8 mouse cellular contexts compared by ENCODE assay signal in the genomic region with DNA sequence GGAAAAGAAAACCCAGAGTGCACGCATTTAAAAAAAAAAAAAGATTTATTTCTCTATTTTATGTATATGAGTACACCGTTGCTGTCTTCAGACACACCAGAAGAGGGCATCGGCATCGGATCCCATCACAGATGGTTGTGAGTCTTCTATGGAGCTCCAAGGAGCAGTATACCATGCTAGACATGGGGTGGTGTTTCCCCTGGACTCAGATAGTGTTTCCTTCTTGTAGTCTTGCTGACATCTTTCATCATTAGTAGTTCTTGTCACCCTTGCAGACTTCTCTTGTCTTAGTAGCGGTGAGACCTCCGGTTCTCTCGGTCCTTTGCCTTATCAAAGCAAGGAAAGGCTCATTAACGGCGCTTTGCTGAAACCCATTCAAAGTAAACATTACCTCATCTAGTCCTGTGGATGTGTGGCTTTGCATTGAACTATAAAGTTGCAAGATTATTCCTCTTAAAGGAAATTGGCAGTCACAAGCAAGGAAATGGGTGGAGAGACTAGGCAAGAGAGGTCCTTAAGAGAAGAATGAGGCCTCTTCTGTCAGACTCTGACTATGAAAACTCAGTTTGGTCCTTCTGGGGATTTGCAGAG. TPM values are rescaled to one million over a fixed set of nuclear protein-coding genes. Genes with fewer than 3 reads are reported as not detected.
DNase-seq lines count a peak whose midpoint lies in the region; ATAC-seq and TF ChIP-seq lines count a peak whose summit lies in the region.
"Had no signal": no experiment of that assay in that cellular context is flagged by ENCODE, and none has a peak within 500 bp of the region (broad histone marks: within the 10 kb centered on the region; RNA-seq: fewer than 3 reads in every experiment).

No protein-coding gene starts in this region.

- H3K4me3 ChIP-seq in kidney, embryonic 15.5 days (replicated peaks), result no peak overlapping the region
- no peak overlapping the region for H3K4me3 ChIP-seq in forebrain, embryonic 16.5 days (replicated peaks; ENCODE audit: low read length)
- H3K4me3 ChIP-seq in midbrain, embryonic 15.5 days, result no peak overlapping the region

- H3K27me3 ChIP-seq in kidney, embryonic 15.5 days, result no peaks in the 10 kb centered on the region
- no peaks in the 10 kb centered on the region for H3K27me3 ChIP-seq in forebrain, embryonic 16.5 days (replicated peaks; ENCODE audit: control insufficient read depth, insufficient read depth, low read length)
- no peaks in the 10 kb centered on the region for H3K27me3 ChIP-seq in midbrain, embryonic 15.5 days (replicated peaks)

- 49% methylated on average over 9 of the region's 9 CpGs for WGBS in kidney, embryonic 15.5 days
- WGBS in forebrain, embryonic 16.5 days, result 53% methylated on average over 9 of the region's 9 CpGs
- 81% methylated on average over 9 of the region's 9 CpGs for WGBS in midbrain, embryonic 15.5 days

- TF ChIP-seq CTCF in brain, embryonic 14.5 days (IDR thresholded peaks at IDR 0.05; ENCODE audit: borderline replicate concordance, extremely low read depth, insufficient read depth, insufficient read length), result peak; percentile 4; the same call in 1 of the 2 replicates

- H3K9me3 ChIP-seq in kidney, embryonic 15.5 days (replicated peaks), result no peaks in the 10 kb centered on the region
- no peaks in the 10 kb centered on the region for H3K9me3 ChIP-seq in forebrain, embryonic 16.5 days (ENCODE audit: control insufficient read depth, low read length)
- H3K9me3 ChIP-seq in midbrain, embryonic 15.5 days, result no peaks in the 10 kb centered on the region

- no peak for TF ChIP-seq POLR2A in brain, embryonic 14.5 days (IDR thresholded peaks at IDR 0.05; ENCODE audit: borderline replicate concordance, extremely low read depth, insufficient read depth, insufficient read length, poor library complexity, severe bottlenecking)

- peaks cover 11% of the 10 kb centered on the region for H3K4me1 ChIP-seq in kidney, embryonic 15.5 days
- H3K4me1 ChIP-seq in forebrain, embryonic 16.5 days (replicated peaks; ENCODE audit: control insufficient read depth, insufficient read depth, low read length), result peaks cover 4% of the 10 kb centered on the region
- H3K4me1 ChIP-seq in midbrain, embryonic 15.5 days, result peaks cover 3% of the 10 kb centered on the region; the same call in 1 of the 2 replicates

- DNase-seq in kidney, postnatal 10 days, result no peak
- DNase-seq in brain, embryonic 14.5 days (ENCODE audit: low read depth), result peak; percentile 25
- DNase-seq in ovary, postnatal 10 days (ENCODE audit: low spot score), result no peak
- DNase-seq in lung, postnatal 36 days, result no peak

- H3K27ac ChIP-seq in kidney, embryonic 15.5 days, result no peak overlapping the region
- H3K27ac ChIP-seq in forebrain, embryonic 16.5 days (ENCODE audit: low read length), result no peak overlapping the region
- no peak overlapping the region for H3K27ac ChIP-seq in midbrain, embryonic 15.5 days
- H3K27ac ChIP-seq: macrophage had no signal

- no peak overlapping the region for H3K9ac ChIP-seq in kidney, embryonic 15.5 days
- no peak overlapping the region for H3K9ac ChIP-seq in forebrain, embryonic 16.5 days (replicated peaks; ENCODE audit: low read depth, low read length)
- no peak overlapping the region for H3K9ac ChIP-seq in midbrain, embryonic 15.5 days

- no peaks in the 10 kb centered on the region for H3K36me3 ChIP-seq in kidney, embryonic 15.5 days
- no peaks in the 10 kb centered on the region for H3K36me3 ChIP-seq in forebrain, embryonic 16.5 days (ENCODE audit: control insufficient read depth, insufficient read depth)
- no peaks in the 10 kb centered on the region for H3K36me3 ChIP-seq in midbrain, embryonic 15.5 days (replicated peaks)

- 0 out of 2 replicates have a peak, but pooled peaks have one; percentile 15 for ATAC-seq in kidney, embryonic 15.5 days (replicated peaks; ENCODE audit: low FRiP score)
- peak; percentile 55; the same call in 1 of the 2 replicates for ATAC-seq in forebrain, embryonic 16.5 days
- ATAC-seq in midbrain, embryonic 15.5 days (replicated peaks), result peak; percentile 52

- H3K4me2 ChIP-seq in kidney, embryonic 15.5 days, result peak overlapping the region; percentile 50
- no peak overlapping the region; the same call in none of the 2 replicates for H3K4me2 ChIP-seq in forebrain, embryonic 16.5 days (ENCODE audit: low read length)
- no peak overlapping the region for H3K4me2 ChIP-seq in midbrain, embryonic 15.5 days

RNA-seq across cellular contexts. Expression of a gene that starts 50.1 kb away (rescaled TPM):
- 26.5 and 29.5 TPM in 2 replicates for polyA plus RNA-seq in kidney, embryonic 15.5 days (2015; fragmentation: Nextera tagmentation; extraction: Ambion mirVana)
- 2.9 and 4.5 TPM in 2 replicates for polyA plus RNA-seq in brain, embryonic 14.5 days (2012; rRNA removed)
- polyA plus RNA-seq in forebrain, embryonic 16.5 days (2015; fragmentation: Nextera tagmentation; extraction: Ambion mirVana), result 13.8 and 14.8 TPM in 2 replicates
- 6.1 and 7.1 TPM in 2 replicates for polyA plus RNA-seq in midbrain, embryonic 15.5 days (2015; fragmentation: Nextera tagmentation; extraction: Ambion mirVana)
